Mouse (Mus musculus) testis, adult 2 months (tissue): ENCODE data around the gene Myg1.

Experiments used
- CTCF ChIP-seq: fragments of 200-500 bp; IDR thresholded peaks from 2 replicates; pipeline ENCODE4 v1.5.1; 2012; ENCODE audit warnings: low read depth, mild to moderate bottlenecking, inconsistent platforms, low read length, moderate library complexity; ENCODE audit not compliant: control insufficient read depth, insufficient read depth, insufficient replicate concordance
- POLR2A ChIP-seq: fragments of 200-500 bp; IDR thresholded peaks from 2 replicates; pipeline ENCODE4 v1.6.1; 2012; ENCODE audit warnings: low read depth, mild to moderate bottlenecking, inconsistent platforms, low read length, moderate library complexity; ENCODE audit not compliant: control insufficient read depth

DNA sequence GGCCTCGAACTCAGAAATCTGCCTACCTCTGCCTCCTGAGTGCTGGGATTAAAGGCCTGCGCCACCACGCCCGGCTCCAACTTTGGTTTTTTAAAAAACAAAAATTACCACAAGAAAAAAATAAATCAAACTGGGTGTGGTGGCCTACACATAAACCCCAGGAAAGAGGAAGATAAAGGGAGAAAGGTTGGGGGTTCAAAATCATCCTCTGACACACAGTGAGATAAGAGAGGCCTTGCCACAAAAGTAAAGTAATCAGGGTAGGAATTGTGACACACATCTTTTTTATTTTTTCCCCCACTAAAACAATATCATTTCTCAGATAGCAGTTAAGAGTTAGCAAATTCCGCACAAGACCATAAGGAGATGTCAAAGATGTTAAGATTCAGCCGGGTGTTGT lies 52.2 kb downstream of the Myg1 start:
- TF ChIP-seq POLR2A: no peak
- no peak for TF ChIP-seq CTCF
